Mouse (Mus musculus): ENCODE measurements around the gene Uimc1.

DNA sequence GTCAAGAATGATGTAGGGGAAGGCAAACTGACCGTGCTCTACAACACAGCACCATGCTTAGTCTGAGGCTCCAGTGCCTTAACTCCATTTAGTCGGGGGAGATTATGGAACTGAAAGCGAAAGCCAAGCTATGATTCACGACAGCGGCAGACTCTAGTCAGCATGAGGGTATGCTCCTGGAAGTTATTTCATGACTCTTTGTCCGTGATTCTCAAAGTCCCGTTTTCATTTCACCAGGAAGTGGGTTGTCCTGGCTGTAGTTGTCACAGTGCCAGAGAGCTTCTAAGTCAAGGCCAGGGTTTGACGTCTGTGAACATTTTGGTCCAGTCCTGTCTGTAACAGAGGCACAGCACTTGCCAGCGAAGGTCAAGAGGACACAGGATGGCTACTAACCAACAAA, 77.4 kb downstream of the Uimc1 start:
- no peak for TF ChIP-seq GATA1 (IDR thresholded peaks at IDR 0.05; ENCODE audit: borderline replicate concordance, low read length)
- TF ChIP-seq FLI1 (IDR thresholded peaks at IDR 0.05; ENCODE audit: low read length): no peak

All from megakaryocyte, embryonic 14.5 days (primary cell).